Mouse (Mus musculus) thymus, adult 2 months (tissue): Measurements from ENCODE around the gene Gm340. TPM values are rescaled to one million over a fixed set of nuclear protein-coding genes. Genes with fewer than 3 reads are reported as not detected.

ENCODE experiments used
- DNase-seq: peaks from one replicate; pipeline ENCODE4 v3.0.0; 2021
- H3K27ac ChIP-seq: fragments of 200-500 bp; 2 replicates; pipeline ENCODE4 v1.5.1; 2012; ENCODE audit warnings: low read length, control low read depth; ENCODE audit not compliant: control insufficient read depth, insufficient read depth
- H3K27me3 ChIP-seq: fragments of 200-500 bp; 2 replicates; pipeline ENCODE4 v1.6.1; 2012; ENCODE audit warnings: mild to moderate bottlenecking, low read length, moderate library complexity, mixed read lengths; ENCODE audit not compliant: control insufficient read depth, insufficient read depth
- H3K36me3 ChIP-seq: fragments of 200-500 bp; 2 replicates; pipeline ENCODE4 v1.6.1; 2012; ENCODE audit warnings: mild to moderate bottlenecking, low read length, moderate library complexity; ENCODE audit not compliant: control insufficient read depth, insufficient read depth
- H3K4me1 ChIP-seq: fragments of 200-500 bp; replicated peaks from 2 replicates; pipeline ENCODE4 v1.6.1; 2012; ENCODE audit warnings: low read length; ENCODE audit not compliant: control insufficient read depth, insufficient read depth
- H3K4me3 ChIP-seq: fragments of 200-500 bp; 2 replicates; pipeline ENCODE4 v1.5.1; 2012; ENCODE audit warnings: mild to moderate bottlenecking, low read length, control low read depth, moderate library complexity; ENCODE audit not compliant: control insufficient read depth, insufficient read depth
- CTCF ChIP-seq: fragments of 200-500 bp; IDR thresholded peaks from 2 replicates; pipeline ENCODE4 v1.5.1; 2012; ENCODE audit warnings: mild to moderate bottlenecking, control low read depth, low read length, moderate library complexity, borderline replicate concordance; ENCODE audit not compliant: control insufficient read depth, poor library complexity, insufficient read depth; ENCODE audit errors: extremely low read depth
- POLR2A ChIP-seq: fragments of 200-500 bp; IDR thresholded peaks from 2 replicates; pipeline ENCODE4 v1.6.1; 2012; ENCODE audit warnings: mild to moderate bottlenecking, low read length, control low read depth, moderate library complexity; ENCODE audit not compliant: control insufficient read depth, poor library complexity, insufficient read depth; ENCODE audit errors: extremely low read depth
- WGBS: fragments of 180-500 bp; shearing (Covaris S2); methylation state at CpG from one replicate; pipeline ENCODE4 v1.1.7; 2018; 5-methylcytosine and 5-hydroxymethylcytosine counted together
- polyA plus RNA-seq: library from polyadenylated mRNA; depleted of rRNA; stranded (reverse); fragments of >200 nt; gene quantifications from 2 replicates; pipeline ENCODE4 v1.2.3, GENCODE M21; 2012; rRNA removed

The Gm340 gene
- polyA plus RNA-seq, result 2.8 and 3.0 TPM in 2 replicates

DNA sequence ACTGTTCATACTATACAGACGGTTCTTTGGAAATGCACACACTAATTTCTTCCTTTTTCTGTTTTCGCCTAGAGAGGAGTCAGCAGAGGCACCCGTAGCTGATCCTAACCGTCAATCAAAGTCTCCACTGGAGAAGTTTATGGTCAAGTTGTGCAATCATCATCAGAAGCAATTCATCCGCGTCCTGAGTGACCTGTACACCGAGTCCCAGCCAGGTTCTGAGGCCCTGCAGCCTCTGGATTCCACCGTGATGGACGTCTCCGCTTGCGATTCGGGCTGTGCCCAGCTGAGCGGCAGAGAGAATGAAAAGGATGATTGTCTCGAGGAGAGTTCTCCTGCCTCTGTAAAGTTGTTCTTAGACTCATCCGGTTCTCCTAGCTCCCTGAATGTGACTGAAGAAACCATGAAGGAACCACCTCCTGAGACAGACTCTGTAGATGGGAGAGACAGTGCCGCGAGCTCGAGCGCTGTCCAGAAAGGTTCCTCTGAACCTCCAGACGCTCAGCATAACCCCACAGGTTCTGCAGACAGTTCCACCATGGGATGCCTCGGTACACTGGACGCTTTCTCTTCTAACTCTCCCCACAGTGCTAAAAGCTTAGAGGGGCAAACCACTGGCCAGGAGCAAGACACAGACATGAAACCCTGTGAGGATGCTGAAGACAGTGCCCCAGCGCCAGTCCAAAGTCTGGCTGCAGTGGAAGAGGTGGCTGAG is at the start of gene Gm340:
TSS of gene Gm340 (plus strand) at position 665 of the 715 bp plus-strand sequence.
- Histone ChIP-seq H3K36me3 (peaks cover 10% of the 10 kb centered on the region; the same call in 1 of the 2 replicates), H3K27ac (no peak within 1 kb of the TSS), H3K4me3 (no peak within 1 kb of the TSS), H3K4me1 (no peaks in the 10 kb centered on the region), H3K27me3 (no peaks in the 10 kb centered on the region)
- no peak for DNase-seq
- TF ChIP-seq CTCF (no peak), POLR2A (no peak)
- WGBS, result 97% methylated on average over 23 of the region's 23 CpGs

GRCm38 (mm10) chr19:41534021-41534420 is 48.1 kb upstream of the Gm340 start:
- H3K4me3 ChIP-seq, result no peak overlapping the region
- no peaks in the 10 kb centered on the region for H3K27me3 ChIP-seq
- H3K27ac ChIP-seq, result no peak overlapping the region
- TF ChIP-seq POLR2A, result no peak
- no peak for TF ChIP-seq CTCF
- 84% methylated on average over 3 of the region's 3 CpGs for WGBS
- no peak for DNase-seq
- no peaks in the 10 kb centered on the region for H3K4me1 ChIP-seq
- peaks cover 3% of the 10 kb centered on the region; the same call in 1 of the 2 replicates for H3K36me3 ChIP-seq

- no peak for DNase-seq
- Histone ChIP-seq H3K27ac (no peak overlapping the region), H3K4me3 (no peak overlapping the region), H3K27me3 (no peaks in the 10 kb centered on the region), H3K4me1 (no peaks in the 10 kb centered on the region), H3K36me3 (peaks cover 29% of the 10 kb centered on the region)
- TF ChIP-seq CTCF (no peak), POLR2A (no peak)
- WGBS, result 92% methylated on average over 4 of the region's 4 CpGs
These were observed 25.2 kb upstream of the Gm340 start for GRCm38 (mm10) chr19:41556981-41557380.

GRCm38 (mm10) chr19:41557491-41557890 is 24.7 kb upstream of the Gm340 start:
- DNase-seq, result no peak
- WGBS, result 97% methylated on average over 4 of the region's 4 CpGs
- peaks cover 27% of the 10 kb centered on the region for H3K36me3 ChIP-seq
- H3K4me1 ChIP-seq, result no peaks in the 10 kb centered on the region
- no peak overlapping the region for H3K4me3 ChIP-seq
- H3K27me3 ChIP-seq, result no peaks in the 10 kb centered on the region
- no peak for TF ChIP-seq CTCF
- no peak for TF ChIP-seq POLR2A
- H3K27ac ChIP-seq, result no peak overlapping the region

- WGBS, result 94% methylated on average over 9 of the region's 9 CpGs
- Histone ChIP-seq H3K4me1 (no peaks in the 10 kb centered on the region), H3K4me3 (no peak overlapping the region), H3K27ac (no peak overlapping the region), H3K27me3 (no peaks in the 10 kb centered on the region), H3K36me3 (peaks cover 24% of the 10 kb centered on the region)
- TF ChIP-seq CTCF (no peak), POLR2A (no peak)
- DNase-seq, result no peak
These were observed 23.2 kb upstream of the Gm340 start for GRCm38 (mm10) chr19:41558891-41559486.

DNA sequence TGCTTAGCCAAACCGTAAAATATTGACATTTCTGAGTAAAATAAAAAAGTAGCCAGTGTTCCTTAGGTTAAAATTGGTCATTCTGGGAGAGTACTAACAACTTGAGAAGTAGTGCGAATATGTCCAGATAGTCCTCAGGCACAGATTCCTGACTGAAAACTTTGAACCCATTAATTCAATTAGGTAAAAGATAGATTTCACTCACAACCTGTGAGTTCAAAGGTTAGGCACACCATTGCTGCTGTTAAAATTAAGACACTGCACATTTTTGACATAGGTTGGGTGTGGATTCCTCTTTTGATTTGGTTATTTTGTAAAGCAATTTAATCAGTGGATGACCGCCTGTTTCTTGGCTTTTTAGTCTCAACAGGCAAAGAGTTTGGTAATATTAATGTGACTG is 21.3 kb upstream of the Gm340 start:
- TF ChIP-seq CTCF (no peak), POLR2A (no peak)
- 97% methylated on average over 3 of the region's 3 CpGs for WGBS
- no peak for DNase-seq

More for the DNA sequence above, 21.3 kb upstream of the Gm340 start:
- Histone ChIP-seq H3K27me3 (no peaks in the 10 kb centered on the region), H3K36me3 (peaks cover 19% of the 10 kb centered on the region), H3K4me1 (no peaks in the 10 kb centered on the region), H3K4me3 (no peak overlapping the region), H3K27ac (no peak overlapping the region)
